Mouse (Mus musculus) bone marrow macrophage, adult 2 months (primary cell): ENCODE data around the gene Ascl1.

Experiments
- CTCF ChIP-seq: IDR thresholded peaks from 2 replicates; pipeline ENCODE4 v1.5.1; 2012; ENCODE audit warnings: low read depth, mild to moderate bottlenecking, low read length, moderate library complexity
- POLR2A ChIP-seq: IDR thresholded peaks from 2 replicates; pipeline ENCODE4 v1.6.1; 2012; ENCODE audit warnings: mild to moderate bottlenecking, low read depth, low read length, borderline replicate concordance

- TF ChIP-seq CTCF, result no peak
- no peak for TF ChIP-seq POLR2A
These were observed at the start of gene Ascl1 for GRCm38 (mm10) chr10:87493576-87493975.
